Mouse (Mus musculus): ENCODE measurements around the gene Fhit.

Gene Fhit

DNA sequence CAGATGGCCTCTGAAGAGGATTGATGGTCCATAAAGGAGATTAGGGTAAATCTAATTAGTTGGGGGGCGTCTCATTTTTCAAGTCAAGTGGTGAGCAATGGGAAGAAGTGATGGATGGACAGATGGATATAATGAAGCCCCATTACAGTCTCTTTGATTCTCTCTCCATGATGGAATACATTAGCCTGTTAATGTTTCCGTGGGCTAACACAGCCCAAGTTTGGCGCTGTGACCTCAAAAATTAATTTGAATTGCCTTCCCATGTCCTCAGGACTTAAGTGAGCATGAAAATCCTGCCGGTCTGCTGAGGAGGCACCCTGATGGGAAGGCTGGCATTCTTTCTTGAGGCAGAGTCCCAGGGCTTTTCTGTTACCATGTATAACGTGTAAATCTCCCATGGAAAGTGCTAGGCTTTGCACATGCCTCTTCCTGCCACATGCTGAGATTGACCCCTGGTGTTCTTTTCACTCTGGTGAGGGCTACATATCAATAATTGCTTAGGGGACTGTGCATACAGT, 1564.3 kb downstream of the Fhit start:
- DNase-seq (ENCODE audit: low read depth), result no peak

GRCm38 (mm10) chr14:9589121-9589520, 1572.7 kb downstream of the Fhit start:
- DNase-seq (ENCODE audit: low read depth), result no peak

- DNase-seq (ENCODE audit: low read depth), result no peak
Observed at GRCm38 (mm10) chr14:9587900-9588299, 1573.9 kb downstream of the Fhit start.

GRCm38 (mm10) chr14:9583227-9584155, 1578.3 kb downstream of the Fhit start:
- DNase-seq (ENCODE audit: low read depth), result no peak

- DNase-seq (ENCODE audit: low read depth), result no peak
Observed at GRCm38 (mm10) chr14:9556333-9556732, 1605.5 kb downstream of the Fhit start.

- DNase-seq (ENCODE audit: low read depth), result no peak
Observed at GRCm38 (mm10) chr14:9555807-9556206, 1606.0 kb downstream of the Fhit start.

DNA sequence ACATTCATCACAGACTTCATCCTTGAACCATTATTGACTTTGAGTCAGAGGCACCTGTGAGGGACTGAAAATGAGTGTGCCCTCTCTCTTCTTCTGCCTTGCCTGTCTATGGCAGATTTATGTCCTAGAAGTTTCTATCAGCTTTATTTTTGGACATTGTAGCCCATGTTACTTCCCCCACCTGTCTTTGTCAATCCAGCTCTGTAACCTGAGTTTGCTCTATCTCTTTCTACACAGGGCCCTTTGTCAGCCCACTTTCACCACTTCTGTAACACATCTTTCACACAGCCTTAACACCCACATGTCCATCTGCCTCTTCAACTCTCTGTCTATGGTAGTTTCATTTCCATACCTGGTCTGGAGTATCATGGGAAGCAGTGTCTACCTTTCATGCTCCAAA, 1609.7 kb downstream of the Fhit start:
- no peak for DNase-seq (ENCODE audit: low read depth)

- DNase-seq (ENCODE audit: low read depth), result no peak
Observed at GRCm38 (mm10) chr14:9547952-9548351, 1613.9 kb downstream of the Fhit start.

- no peak for DNase-seq (ENCODE audit: low read depth)
Observed at GRCm38 (mm10) chr14:9544364-9544763, 1617.5 kb downstream of the Fhit start.

DNA sequence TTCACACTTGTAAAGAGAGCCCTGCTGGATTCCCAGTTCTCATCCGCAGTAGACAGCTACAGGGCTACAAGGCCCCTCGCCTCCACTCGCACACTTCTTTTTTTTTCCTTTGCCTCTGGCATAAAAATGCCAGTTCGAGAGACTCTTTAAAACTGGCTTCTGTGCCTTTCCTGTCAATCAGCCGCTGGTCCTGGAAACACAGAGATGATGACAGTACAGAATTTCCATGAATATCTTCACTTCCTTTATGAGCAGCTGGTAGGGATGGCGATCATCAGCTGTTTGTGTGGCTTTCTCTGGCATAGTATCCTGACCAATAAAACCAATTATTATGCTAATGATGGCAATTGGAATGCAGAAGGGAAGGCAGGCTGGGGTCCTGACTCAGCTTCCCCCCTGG, 1626.3 kb downstream of the Fhit start:
- no peak for DNase-seq (ENCODE audit: low read depth)

GRCm38 (mm10) chr14:9529247-9529646, 1632.6 kb downstream of the Fhit start:
- DNase-seq (ENCODE audit: low read depth), result no peak

GRCm38 (mm10) chr14:9526136-9526535, 1635.7 kb downstream of the Fhit start:
- no peak for DNase-seq (ENCODE audit: low read depth)

DNA sequence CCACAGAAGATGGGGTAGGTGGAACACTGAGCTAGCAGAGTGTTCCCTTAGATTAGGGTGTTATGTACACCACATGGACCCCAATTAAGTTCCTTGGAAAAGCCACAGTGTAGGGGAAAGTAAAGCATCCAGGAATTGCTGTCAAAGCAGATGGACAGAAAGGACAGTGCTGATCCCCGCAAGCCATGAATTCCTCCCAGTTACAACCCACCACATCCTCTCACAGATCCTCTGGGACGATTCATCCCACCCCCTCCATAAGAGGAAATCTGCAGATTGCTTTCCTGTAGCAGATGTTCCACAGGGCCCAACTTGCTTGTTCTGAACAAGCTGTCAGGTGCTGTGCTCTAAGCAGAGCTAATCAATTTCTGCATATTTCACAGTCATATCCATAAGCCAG, 1644.2 kb downstream of the Fhit start:
- DNase-seq (ENCODE audit: low read depth), result no peak

DNA sequence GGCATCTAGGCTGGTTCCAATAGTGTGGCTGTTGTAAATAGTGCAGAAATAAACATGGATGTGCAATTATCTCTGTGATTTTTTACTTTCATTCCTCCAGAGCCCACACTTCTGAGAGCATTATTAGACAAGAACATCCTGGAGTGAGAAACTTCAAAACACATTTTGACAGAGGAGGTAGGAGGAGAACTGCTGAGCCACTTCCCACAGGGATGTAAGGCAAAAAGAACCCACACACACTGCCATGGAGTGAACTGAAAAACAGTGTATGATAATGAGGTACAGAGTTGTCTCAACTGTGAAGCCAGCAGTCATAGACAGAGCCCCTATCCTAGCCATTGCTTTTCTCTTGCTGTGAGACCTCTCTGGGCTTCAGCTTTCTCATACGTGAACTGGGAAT, 1652.2 kb downstream of the Fhit start:
- DNase-seq (ENCODE audit: low read depth), result no peak
